Mouse (Mus musculus) limb, embryonic 14.5 days (tissue): ENCODE results near the gene Hltf. TPM values are rescaled to one million over a fixed set of nuclear protein-coding genes. Genes with fewer than 3 reads are reported as not detected.
A peak's percentile ranks its signal among the peaks of the same experiment; 100 is the strongest.

Experiments used
- ATAC-seq: fragments of 200-750 bp; cut with Nextera tagmentation; 2 replicates; pipeline ENCODE4 v1.8.0; 2017; ENCODE audit warnings: low read depth, moderate number of reproducible peaks, moderate TSS enrichment; ENCODE audit not compliant: low FRiP score
- DNase-seq: peaks from one replicate; pipeline ENCODE4 v3.0.0-alpha.2; 2015; ENCODE audit warnings: low spot score
- H3K27ac ChIP-seq: fragments of 300-500 bp; sonication (generic); replicated peaks from 2 replicates; pipeline ENCODE4 v1.5.1; 2014; ENCODE audit warnings: low read depth, mild to moderate bottlenecking, low read length, moderate library complexity, mixed read lengths
- H3K27me3 ChIP-seq: fragments of 300-500 bp; sonication (generic); 2 replicates; pipeline ENCODE4 v1.6.1; 2014; ENCODE audit warnings: low read length, mixed read lengths; ENCODE audit not compliant: control insufficient read depth, insufficient read depth
- H3K36me3 ChIP-seq: fragments of 300-500 bp; sonication (generic); 2 replicates; pipeline ENCODE4 v1.6.1; 2014; ENCODE audit warnings: mild to moderate bottlenecking, low read length, moderate library complexity, mixed read lengths; ENCODE audit not compliant: control insufficient read depth, insufficient read depth
- H3K4me1 ChIP-seq: fragments of 300-500 bp; sonication (generic); 2 replicates; pipeline ENCODE4 v1.6.1; 2014; ENCODE audit warnings: antibody characterized with exemption, low read length, mixed read lengths; ENCODE audit not compliant: control insufficient read depth, insufficient read depth
- H3K4me2 ChIP-seq: fragments of 300-500 bp; sonication (generic); replicated peaks from 2 replicates; pipeline ENCODE4 v1.6.1; 2014; ENCODE audit warnings: low read depth, mild to moderate bottlenecking, low read length, moderate library complexity; ENCODE audit not compliant: severe bottlenecking
- H3K4me3 ChIP-seq: fragments of 300-500 bp; sonication (generic); replicated peaks from 2 replicates; pipeline ENCODE4 v1.5.1; 2014; ENCODE audit warnings: low read length
- H3K9ac ChIP-seq: fragments of 300-500 bp; sonication (generic); 2 replicates; pipeline ENCODE4 v1.6.1; 2014; ENCODE audit warnings: mild to moderate bottlenecking, low read depth, low read length, moderate library complexity; ENCODE audit not compliant: severe bottlenecking
- H3K9me3 ChIP-seq: fragments of 300-500 bp; sonication (generic); 2 replicates; pipeline ENCODE4 v1.6.1; 2016; ENCODE audit warnings: low read length; ENCODE audit not compliant: control insufficient read depth
- POLR2A ChIP-seq: fragments of 200-500 bp; IDR thresholded peaks from 2 replicates; pipeline ENCODE4 v1.8.0; 2012; ENCODE audit warnings: inconsistent platforms, mild to moderate bottlenecking, moderate library complexity, borderline replicate concordance; ENCODE audit not compliant: insufficient read depth, insufficient read length; ENCODE audit errors: extremely low read depth
- WGBS: fragments of 180-500 bp; shearing (Covaris S2); extraction: QIAGEN DNeasy Blood & Tissue Kit; methylation state at CpG from one replicate; pipeline ENCODE4 v1.1.7; 2014; 5-methylcytosine and 5-hydroxymethylcytosine counted together
- polyA plus RNA-seq, 2 experiments: library from polyadenylated mRNA; depleted of rRNA in 1 of 2; stranded (reverse) in 1 of 2; unstranded in 1 of 2; fragments of >200 nt; fragmentation: Nextera tagmentation in 1 of 2; extraction: Ambion mirVana in 1 of 2; gene quantifications; 2 replicates each; pipeline versions ENCODE4 v1.2.1 to v1.2.3; 2012 to 2014

The Hltf gene
- polyA plus RNA-seq, 2 experiments, result 13.0 to 18.5 TPM

- H3K4me3 ChIP-seq, result peak overlapping the region; percentile 69
- H3K27ac ChIP-seq, result no peak overlapping the region
- H3K9me3 ChIP-seq, result no peaks in the 10 kb centered on the region
- peaks cover 7% of the 10 kb centered on the region for H3K36me3 ChIP-seq
- peak overlapping the region; percentile 45 for H3K4me2 ChIP-seq
- DNase-seq, result no peak
- no peaks in the 10 kb centered on the region for H3K27me3 ChIP-seq
- 0% methylated on average over 6 of the region's 9 CpGs for WGBS
- H3K4me1 ChIP-seq, result 0 out of 2 replicates have a peak, but pooled peaks cover 2% of the 10 kb centered on the region
- no peak for TF ChIP-seq POLR2A
- no peak for ATAC-seq
- peak overlapping the region; percentile 71 for H3K9ac ChIP-seq
These were observed 558 bp downstream of the Hltf start for GRCm38 (mm10) chr3:20058197-20058541.

- WGBS, result 80% methylated on average over 11 of the region's 11 CpGs
- Histone ChIP-seq H3K4me3 (no peak overlapping the region), H3K27me3 (no peaks in the 10 kb centered on the region), H3K27ac (no peak overlapping the region), H3K4me1 (no peaks in the 10 kb centered on the region), H3K9me3 (no peaks in the 10 kb centered on the region), H3K4me2 (no peak overlapping the region), H3K36me3 (peaks cover 28% of the 10 kb centered on the region), H3K9ac (no peak overlapping the region)
- ATAC-seq (no peak), DNase-seq (no peak)
- no peak for TF ChIP-seq POLR2A
These were observed 18.8 kb downstream of the Hltf start for GRCm38 (mm10) chr3:20076145-20077053.

- ATAC-seq, result no peak
- no peak for TF ChIP-seq POLR2A
- Histone ChIP-seq H3K9ac (no peak overlapping the region), H3K4me2 (no peak overlapping the region), H3K27me3 (no peaks in the 10 kb centered on the region), H3K9me3 (no peaks in the 10 kb centered on the region), H3K4me3 (no peak overlapping the region), H3K27ac (no peak overlapping the region), H3K4me1 (no peaks in the 10 kb centered on the region), H3K36me3 (peaks cover 32% of the 10 kb centered on the region)
- DNase-seq, result no peak
- 66% methylated on average over 3 of the region's 3 CpGs for WGBS
These were observed 24.6 kb downstream of the Hltf start for GRCm38 (mm10) chr3:20082161-20082560.

GRCm38 (mm10) chr3:20103830-20104229 is 46.2 kb downstream of the Hltf start:
- Histone ChIP-seq H3K9ac (no peak overlapping the region), H3K4me1 (no peaks in the 10 kb centered on the region), H3K27me3 (no peaks in the 10 kb centered on the region), H3K4me2 (no peak overlapping the region), H3K27ac (no peak overlapping the region), H3K9me3 (no peaks in the 10 kb centered on the region), H3K36me3 (peaks cover 10% of the 10 kb centered on the region; the same call in 1 of the 2 replicates), H3K4me3 (no peak overlapping the region)
- ATAC-seq, result no peak
- DNase-seq, result no peak
- TF ChIP-seq POLR2A, result no peak
- WGBS, result 68% methylated on average over 3 of the region's 3 CpGs

- no peaks in the 10 kb centered on the region for H3K9me3 ChIP-seq
- TF ChIP-seq POLR2A, result no peak
- no peaks in the 10 kb centered on the region for H3K4me1 ChIP-seq
- no peak overlapping the region for H3K27ac ChIP-seq
- no peak overlapping the region for H3K9ac ChIP-seq
- H3K4me2 ChIP-seq, result no peak overlapping the region
- WGBS, result 90% methylated on average over 8 of the region's 8 CpGs
- peaks cover 12% of the 10 kb centered on the region; the same call in 1 of the 2 replicates for H3K36me3 ChIP-seq
- no peak for DNase-seq
- no peak overlapping the region for H3K4me3 ChIP-seq
- no peaks in the 10 kb centered on the region for H3K27me3 ChIP-seq
- ATAC-seq, result no peak
These were observed 46.7 kb downstream of the Hltf start for GRCm38 (mm10) chr3:20104318-20104717.
